Mouse (Mus musculus): ENCODE data around the gene Cetn3. TPM values are rescaled to one million over a fixed set of nuclear protein-coding genes. Genes with fewer than 3 reads are reported as not detected.

The Cetn3 gene
- polyA plus RNA-seq, 1 experiment = not detected

DNA sequence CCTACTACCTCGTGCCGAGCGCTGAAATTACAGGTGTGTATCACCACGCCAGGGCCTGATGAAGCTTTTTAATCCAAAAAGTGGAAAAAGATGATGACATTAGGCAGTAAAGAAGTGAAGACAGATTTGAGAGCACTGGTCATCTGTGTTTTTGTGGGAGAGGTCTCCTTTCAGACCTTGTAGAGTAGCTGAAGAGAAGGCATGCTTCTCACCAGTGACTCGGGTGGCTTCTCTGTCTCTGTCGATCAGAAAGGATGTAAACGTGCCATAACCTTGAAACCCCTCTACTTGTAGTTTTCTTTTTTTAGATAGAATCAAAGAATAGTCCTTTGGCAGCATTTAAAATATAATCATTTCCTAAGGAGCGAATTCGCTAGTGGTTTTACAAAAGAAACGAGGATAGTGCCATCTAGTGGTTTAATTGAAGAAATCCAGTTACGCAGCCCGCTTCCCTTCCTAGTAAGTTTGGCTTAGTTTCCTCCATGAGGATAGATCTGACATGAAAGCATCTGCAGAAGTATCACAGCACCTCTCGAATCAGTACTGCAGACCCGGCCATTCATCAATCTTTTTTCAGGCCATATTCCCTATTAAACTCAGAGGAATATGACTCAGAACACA is 21.2 kb upstream of the Cetn3 start:
- WGBS = 31% methylated on average over 14 of the region's 14 CpGs
- TF ChIP-seq POLR2A (IDR thresholded peaks at IDR 0.05; ENCODE audit: insufficient read depth, low read depth, low read length) (no peak), CTCF (IDR thresholded peaks at IDR 0.05; ENCODE audit: insufficient read depth, low read depth, low read length) (no peak)
- Histone ChIP-seq H3K4me1 (ENCODE audit: control insufficient read depth, insufficient read depth, low read length) (peaks cover 3% of the 10 kb centered on the region; the same call in 1 of the 2 replicates), H3K4me3 (ENCODE audit: insufficient read depth, low read depth, low read length) (no peak overlapping the region), H3K27ac (ENCODE audit: insufficient read depth, low read depth, low read length) (no peak overlapping the region)

GRCm38 (mm10) chr13:81764173-81764572 is 18.7 kb upstream of the Cetn3 start:
- Histone ChIP-seq H3K4me1 (ENCODE audit: control insufficient read depth, insufficient read depth, low read length) (peaks cover 3% of the 10 kb centered on the region; the same call in 1 of the 2 replicates), H3K27ac (ENCODE audit: insufficient read depth, low read depth, low read length) (no peak overlapping the region), H3K4me3 (ENCODE audit: insufficient read depth, low read depth, low read length) (no peak overlapping the region)
- TF ChIP-seq POLR2A (IDR thresholded peaks at IDR 0.05; ENCODE audit: insufficient read depth, low read depth, low read length) (no peak), CTCF (IDR thresholded peaks at IDR 0.05; ENCODE audit: insufficient read depth, low read depth, low read length) (no peak)
- WGBS = 81% methylated on average over 5 of the region's 5 CpGs

- Histone ChIP-seq H3K4me1 (ENCODE audit: control insufficient read depth, insufficient read depth, low read length) (peaks cover 5% of the 10 kb centered on the region; the same call in 1 of the 2 replicates), H3K27ac (ENCODE audit: insufficient read depth, low read depth, low read length) (no peak overlapping the region), H3K4me3 (ENCODE audit: insufficient read depth, low read depth, low read length) (no peak overlapping the region)
- TF ChIP-seq CTCF (IDR thresholded peaks at IDR 0.05; ENCODE audit: insufficient read depth, low read depth, low read length) = peak; percentile 70
- TF ChIP-seq POLR2A (IDR thresholded peaks at IDR 0.05; ENCODE audit: insufficient read depth, low read depth, low read length) = no peak
- 49% methylated on average over 7 of the region's 7 CpGs for WGBS
These were observed 15.7 kb upstream of the Cetn3 start for GRCm38 (mm10) chr13:81767038-81767659.

GRCm38 (mm10) chr13:81776217-81776616 is 6.7 kb upstream of the Cetn3 start:
- H3K4me1 ChIP-seq (ENCODE audit: control insufficient read depth, insufficient read depth, low read length) = no peaks in the 10 kb centered on the region
- TF ChIP-seq POLR2A (IDR thresholded peaks at IDR 0.05; ENCODE audit: insufficient read depth, low read depth, low read length) = no peak
- TF ChIP-seq CTCF (IDR thresholded peaks at IDR 0.05; ENCODE audit: insufficient read depth, low read depth, low read length) = no peak
- no peak overlapping the region for H3K27ac ChIP-seq (ENCODE audit: insufficient read depth, low read depth, low read length)
- no peak overlapping the region for H3K4me3 ChIP-seq (ENCODE audit: insufficient read depth, low read depth, low read length)
- WGBS = 53% methylated on average over 3 of the region's 3 CpGs

- Histone ChIP-seq H3K4me3 (ENCODE audit: insufficient read depth, low read depth, low read length) (peak overlapping the region; percentile 85), H3K4me1 (ENCODE audit: control insufficient read depth, insufficient read depth, low read length) (peaks cover 7% of the 10 kb centered on the region), H3K27ac (ENCODE audit: insufficient read depth, low read depth, low read length) (peak overlapping the region; percentile 65)
- 30% methylated on average over 9 of the region's 9 CpGs for WGBS
- TF ChIP-seq POLR2A (IDR thresholded peaks at IDR 0.05; ENCODE audit: insufficient read depth, low read depth, low read length) (no peak), CTCF (IDR thresholded peaks at IDR 0.05; ENCODE audit: insufficient read depth, low read depth, low read length) (no peak)
These were observed 402 bp upstream of the Cetn3 start for GRCm38 (mm10) chr13:81782475-81782874.

DNA sequence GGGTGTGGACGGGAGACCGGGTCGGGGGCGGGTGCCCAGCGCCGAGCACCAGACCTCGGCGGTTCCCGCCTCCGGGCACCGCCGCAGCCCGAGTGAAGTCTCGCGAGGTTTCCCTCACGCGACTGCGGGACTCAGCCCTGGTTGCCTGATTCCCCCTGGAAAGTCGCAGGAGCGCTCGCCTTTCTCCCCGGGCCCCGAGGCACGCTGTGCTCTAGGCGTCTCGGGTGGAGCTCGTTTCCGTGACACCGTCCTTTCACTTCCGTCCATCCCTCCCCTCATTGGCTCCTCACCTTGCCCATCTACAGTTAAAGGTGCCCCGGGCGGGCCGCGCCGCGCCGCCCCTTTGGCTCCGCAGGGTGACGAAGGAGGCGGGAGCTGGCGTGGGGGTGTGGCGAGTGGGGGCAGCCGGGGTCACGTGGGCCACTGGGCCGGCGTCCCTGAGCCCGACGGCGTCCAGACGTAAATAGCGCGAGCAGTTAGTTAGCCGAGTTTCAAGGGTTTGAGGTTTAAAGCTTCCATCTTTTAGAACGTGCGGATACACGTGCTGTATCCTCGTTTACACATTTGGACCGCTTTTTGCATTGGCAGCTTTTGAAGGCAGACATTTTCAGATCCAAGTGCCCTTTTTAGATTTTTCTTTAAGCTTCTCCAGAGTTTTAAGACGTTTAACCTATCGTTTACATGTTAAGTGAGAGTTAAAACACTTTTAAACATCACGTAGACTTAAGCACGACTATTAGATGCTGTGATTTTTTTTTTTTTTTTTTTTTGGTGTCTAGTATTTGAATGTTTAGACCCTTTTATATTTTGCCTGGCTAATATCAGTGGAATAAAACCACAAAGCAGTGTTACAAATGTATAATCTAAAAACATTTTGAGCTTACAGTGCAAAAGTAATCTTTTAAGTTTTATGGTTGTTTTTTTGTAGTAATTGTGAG is 797 bp downstream of the Cetn3 start:
- WGBS = under 1% methylated on average over 62 of the region's 62 CpGs
- TF ChIP-seq CTCF (IDR thresholded peaks at IDR 0.05; ENCODE audit: insufficient read depth, low read depth, low read length) (no peak), POLR2A (IDR thresholded peaks at IDR 0.05; ENCODE audit: insufficient read depth, low read depth, low read length) (peak; percentile 76)
- Histone ChIP-seq H3K4me1 (ENCODE audit: control insufficient read depth, insufficient read depth, low read length) (peaks cover 7% of the 10 kb centered on the region), H3K27ac (ENCODE audit: insufficient read depth, low read depth, low read length) (peak overlapping the region; percentile 98), H3K4me3 (ENCODE audit: insufficient read depth, low read depth, low read length) (peak overlapping the region; percentile 85)

DNA sequence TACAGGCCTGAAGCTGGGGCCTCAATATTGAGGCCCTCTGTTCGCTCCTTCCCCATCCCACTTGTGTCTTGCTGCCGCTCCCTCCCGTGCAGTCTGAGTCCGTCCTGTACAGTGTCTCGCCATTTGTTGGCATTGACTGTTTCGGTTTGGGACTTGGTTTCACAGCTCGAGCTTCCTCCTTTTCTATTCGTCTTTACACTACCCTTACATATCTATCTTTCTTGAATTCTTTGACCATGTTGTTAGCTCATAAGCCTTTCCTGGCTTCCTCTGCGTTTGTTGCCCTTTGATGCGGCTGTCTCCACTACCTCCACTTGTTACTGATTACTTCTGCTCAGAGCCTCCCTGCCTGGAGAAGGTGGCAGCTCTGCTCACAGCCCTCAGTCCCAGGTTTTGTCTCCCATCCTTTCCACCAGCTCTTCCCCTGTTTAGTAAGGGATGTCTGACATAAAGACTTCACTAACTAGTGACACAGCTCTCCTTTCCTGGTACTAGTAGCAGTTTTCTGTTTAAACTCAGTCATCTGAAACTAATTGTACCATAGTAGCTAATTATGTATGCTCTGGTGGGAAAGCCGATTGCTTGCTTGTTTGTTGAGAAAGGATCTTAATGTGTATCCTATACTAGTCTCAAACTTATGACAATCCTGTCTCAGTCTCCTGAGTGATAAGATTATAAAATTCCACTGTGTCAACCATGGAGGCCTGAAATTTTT is 3.0 kb downstream of the Cetn3 start:
- peaks cover 7% of the 10 kb centered on the region for H3K4me1 ChIP-seq (ENCODE audit: control insufficient read depth, insufficient read depth, low read length)
- H3K4me3 ChIP-seq (ENCODE audit: insufficient read depth, low read depth, low read length) = peak overlapping the region; percentile 30
- 23% methylated on average over 11 of the region's 11 CpGs for WGBS
- TF ChIP-seq CTCF (IDR thresholded peaks at IDR 0.05; ENCODE audit: insufficient read depth, low read depth, low read length) (no peak), POLR2A (IDR thresholded peaks at IDR 0.05; ENCODE audit: insufficient read depth, low read depth, low read length) (no peak)
- H3K27ac ChIP-seq (ENCODE audit: insufficient read depth, low read depth, low read length) = peak overlapping the region; percentile 33; the same call in 1 of the 2 replicates

DNA sequence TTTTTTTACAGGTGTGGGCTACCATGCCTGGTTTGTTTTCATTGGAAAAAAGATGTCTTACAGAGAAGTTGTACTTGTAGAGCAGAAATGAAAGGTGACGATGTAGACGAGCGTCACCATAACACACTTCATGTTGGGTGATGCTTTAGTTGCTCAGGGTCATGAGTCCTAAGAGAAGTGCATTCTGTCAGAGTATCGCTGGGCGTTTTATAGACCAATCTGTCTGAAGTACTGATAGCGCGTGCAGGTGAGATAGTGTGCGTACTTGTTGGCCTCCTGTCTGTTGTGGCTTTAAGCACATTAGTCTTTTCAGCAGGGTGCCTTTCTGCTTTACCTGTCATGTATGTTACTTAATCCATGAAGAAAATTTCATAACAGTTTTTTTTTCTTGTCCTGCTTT is 7.3 kb downstream of the Cetn3 start:
- Histone ChIP-seq H3K4me1 (ENCODE audit: control insufficient read depth, insufficient read depth, low read length) (peaks cover 6% of the 10 kb centered on the region), H3K4me3 (ENCODE audit: insufficient read depth, low read depth, low read length) (no peak overlapping the region), H3K27ac (ENCODE audit: insufficient read depth, low read depth, low read length) (no peak overlapping the region)
- TF ChIP-seq POLR2A (IDR thresholded peaks at IDR 0.05; ENCODE audit: insufficient read depth, low read depth, low read length) (no peak), CTCF (IDR thresholded peaks at IDR 0.05; ENCODE audit: insufficient read depth, low read depth, low read length) (no peak)
- WGBS = 95% methylated on average over 8 of the region's 8 CpGs
